Mouse (Mus musculus) kidney, postnatal 36 days (tissue): Measurements from ENCODE around the gene Ostm1.
A peak's percentile ranks its signal among the peaks of the same experiment; 100 is the strongest.

Experiments used
- DNase-seq, 2 experiments: peaks; one replicate each; pipeline ENCODE4 v3.0.0; 2021 to 2022; ENCODE audit warnings: mixed read lengths in 2 of 2

Ostm1 gene

GRCm38 (mm10) chr10:42687873-42688272 is 104.3 kb downstream of the Ostm1 start:
- DNase-seq: no peak

DNA sequence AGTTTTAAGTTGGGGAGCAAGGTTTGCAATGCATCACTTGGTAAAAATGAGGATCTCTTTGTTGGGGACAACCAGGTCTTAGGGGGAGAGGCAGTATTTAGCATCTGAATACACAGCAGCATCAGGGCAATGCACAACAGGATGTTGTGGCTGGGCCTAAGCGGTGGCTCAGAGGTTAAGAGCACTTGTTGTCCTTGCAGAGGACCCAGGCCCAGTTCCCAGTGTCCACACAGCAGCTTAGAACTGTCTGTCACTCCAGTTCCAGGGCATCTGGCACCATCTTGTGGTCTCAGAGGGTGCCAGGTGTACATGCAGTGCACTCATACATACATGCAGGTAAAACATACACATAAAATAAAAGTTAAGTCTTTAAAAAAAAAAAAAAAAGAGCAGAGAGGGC is 106.1 kb downstream of the Ostm1 start:
- no peak for DNase-seq

- no peak for DNase-seq
These were observed 106.8 kb downstream of the Ostm1 start for GRCm38 (mm10) chr10:42690233-42691028.

- no peak for DNase-seq
These were observed 107.4 kb downstream of the Ostm1 start for GRCm38 (mm10) chr10:42691051-42691450.

- DNase-seq: no peak
These were observed 108.5 kb downstream of the Ostm1 start for GRCm38 (mm10) chr10:42692095-42692494.

DNA sequence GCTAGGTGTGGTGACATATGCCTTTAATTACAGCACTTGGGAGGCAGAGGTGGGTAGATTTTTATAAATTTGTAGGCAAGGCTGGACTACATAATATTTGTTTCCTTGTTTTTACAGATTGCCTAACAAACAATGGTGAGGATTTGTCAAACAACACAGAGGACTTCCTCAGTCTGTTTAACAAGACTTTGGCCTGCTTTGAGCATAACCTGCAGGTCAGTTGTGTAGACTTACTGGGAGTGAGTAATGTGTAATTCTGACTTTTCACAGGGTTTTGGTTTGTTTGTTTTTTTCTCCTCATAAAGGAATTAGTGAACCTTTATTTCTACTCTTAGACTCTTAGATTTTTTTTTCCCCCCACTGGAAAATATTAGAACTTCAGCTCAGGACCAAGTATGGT is 109.2 kb downstream of the Ostm1 start:
- DNase-seq: no peak

- DNase-seq: peak in 1 of 2 experiments; percentile 19
These were observed 109.9 kb downstream of the Ostm1 start for GRCm38 (mm10) chr10:42693482-42693881.

GRCm38 (mm10) chr10:42696361-42696760 is 112.7 kb downstream of the Ostm1 start:
- DNase-seq: peak; percentile 71 to 77

GRCm38 (mm10) chr10:42697007-42697406 is 113.4 kb downstream of the Ostm1 start:
- DNase-seq: peak; percentile 78 to 88

DNA sequence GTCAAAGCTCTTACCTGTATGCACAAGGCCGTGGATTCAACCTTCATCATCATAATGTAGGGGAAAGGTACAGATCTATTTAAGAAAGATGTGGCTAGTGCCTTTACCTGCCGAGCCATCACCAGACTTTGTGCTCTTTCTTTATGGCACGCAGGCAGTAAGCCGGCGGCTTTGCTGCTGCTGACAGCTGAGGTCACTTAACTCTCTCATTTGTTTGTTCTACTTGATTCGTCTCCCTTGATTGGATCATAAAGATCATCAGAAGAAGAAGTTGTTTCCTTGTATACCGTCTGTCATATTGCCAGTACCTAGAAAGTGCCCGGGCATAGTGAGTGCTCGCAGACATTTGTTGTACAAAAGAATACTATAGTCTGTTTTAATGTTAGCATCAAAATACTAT is 114.8 kb downstream of the Ostm1 start:
- no peak for DNase-seq

- DNase-seq: no peak
These were observed 115.4 kb downstream of the Ostm1 start for GRCm38 (mm10) chr10:42698994-42699393.

- no peak for DNase-seq
These were observed 118.5 kb downstream of the Ostm1 start for GRCm38 (mm10) chr10:42702111-42702510.

- DNase-seq: peak; percentile 49 to 64
These were observed 131.1 kb downstream of the Ostm1 start for GRCm38 (mm10) chr10:42714676-42715075.

GRCm38 (mm10) chr10:42715366-42716035 is 131.9 kb downstream of the Ostm1 start:
- DNase-seq: peak; percentile 28 to 41

- no peak for DNase-seq
These were observed 138.5 kb downstream of the Ostm1 start for GRCm38 (mm10) chr10:42722116-42722515.

GRCm38 (mm10) chr10:42723275-42724232 is 139.9 kb downstream of the Ostm1 start:
- DNase-seq: no peak

- DNase-seq: no peak
These were observed 146.0 kb downstream of the Ostm1 start for GRCm38 (mm10) chr10:42729607-42730006.

DNA sequence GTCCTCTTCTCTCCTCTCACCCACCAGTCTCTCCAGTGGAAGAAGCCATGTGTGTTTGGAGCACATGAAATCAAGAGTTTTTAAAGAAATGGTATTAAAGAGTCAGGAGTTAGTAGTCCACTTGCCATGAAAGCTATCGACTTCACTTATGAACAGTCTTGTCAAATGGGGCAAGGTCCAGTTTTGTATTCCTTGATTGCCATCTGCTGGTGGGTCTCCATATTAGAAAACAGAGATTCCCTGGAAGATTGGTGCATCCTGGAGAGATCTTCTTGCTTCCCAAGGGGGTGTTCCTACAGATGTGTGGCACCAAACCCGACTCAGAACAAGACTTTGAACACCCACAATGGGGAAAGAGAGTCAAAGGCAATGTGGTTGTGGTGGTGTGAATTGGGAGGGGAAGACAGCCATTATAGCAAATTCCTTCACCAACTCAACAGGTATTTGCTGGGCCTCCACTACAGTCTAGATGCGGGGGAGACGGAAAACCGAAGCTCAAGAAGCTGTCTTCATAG is 151.0 kb downstream of the Ostm1 start:
- DNase-seq: peak; percentile 52 to 53

DNA sequence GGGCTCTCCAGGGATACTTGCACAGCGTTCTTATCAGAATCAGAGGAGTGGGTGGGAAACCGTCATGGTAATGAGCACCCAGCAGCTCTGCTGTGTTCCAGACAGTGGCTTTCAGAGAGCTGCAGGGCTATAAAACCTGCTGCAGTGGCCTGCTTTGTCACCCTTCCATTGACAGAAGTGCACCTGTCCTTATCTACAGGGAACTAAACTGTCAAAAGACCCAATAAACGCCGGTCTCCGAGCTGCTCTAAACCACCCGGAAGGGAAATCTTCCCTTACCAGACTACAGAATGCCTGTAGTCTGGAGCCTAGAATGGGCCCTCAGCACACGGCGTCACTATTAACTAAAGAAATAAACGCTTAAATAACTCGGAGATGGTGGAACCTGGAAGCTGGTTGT is 168.2 kb downstream of the Ostm1 start:
- DNase-seq: no peak
